Mouse (Mus musculus) myocyte (in vitro differentiated cells): ENCODE results near the gene Zfp369.
"Not testable (repeated sequence)": the region's sequence is repeated elsewhere in the genome, so short reads cannot be mapped to it uniquely, and the experiment has no call there.

Experiments
- CEBPB ChIP-seq: IDR thresholded peaks from 2 replicates; pipeline ENCODE4 v1.6.1; 2011; ENCODE audit warnings: mild to moderate bottlenecking, moderate library complexity; ENCODE audit not compliant: poor library complexity, insufficient read depth, severe bottlenecking
- E2F4 ChIP-seq: IDR thresholded peaks from one replicate; pipeline ENCODE4 v1.6.1; 2011; ENCODE audit warnings: mild to moderate bottlenecking, control low read depth, moderate library complexity; ENCODE audit not compliant: insufficient read depth
- MAX ChIP-seq: IDR thresholded peaks from one replicate; pipeline ENCODE4 v1.6.1; 2011; ENCODE audit warnings: low read depth, mild to moderate bottlenecking, control low read depth
- MYOD1 ChIP-seq, 3 experiments: IDR thresholded peaks; one replicate each; pipeline ENCODE4 v1.6.1; 2011; ENCODE audit warnings: control low read depth in 2 of 3, low read depth in 2 of 3, mild to moderate bottlenecking in 2 of 3, moderate library complexity in 1 of 3; ENCODE audit not compliant: insufficient read length in 2 of 3, control insufficient read depth in 1 of 3
- MYOG ChIP-seq, 3 experiments: IDR thresholded peaks; one replicate each; pipeline ENCODE4 v1.6.1; 2011; ENCODE audit warnings: control low read depth in 2 of 3, low read depth in 2 of 3, mild to moderate bottlenecking in 2 of 3; ENCODE audit not compliant: insufficient read length in 2 of 3, control insufficient read depth in 1 of 3, insufficient read depth in 1 of 3
- POLR2A ChIP-seq: IDR thresholded peaks from one replicate; pipeline ENCODE4 v1.6.1; 2011; ENCODE audit warnings: low read depth, mild to moderate bottlenecking, control low read depth, moderate library complexity; ENCODE audit not compliant: insufficient read length
- POLR2AphosphoS2 ChIP-seq: IDR thresholded peaks from one replicate; pipeline ENCODE4 v1.6.1; 2011; ENCODE audit warnings: low read depth, control low read depth; ENCODE audit not compliant: insufficient read length
- SRF ChIP-seq: IDR thresholded peaks from one replicate; pipeline ENCODE4 v1.6.1; 2011; ENCODE audit warnings: low read depth; ENCODE audit not compliant: control insufficient read depth, insufficient read length
- TCF12 ChIP-seq: IDR thresholded peaks from one replicate; pipeline ENCODE4 v1.6.1; 2011; ENCODE audit warnings: mild to moderate bottlenecking, control low read depth; ENCODE audit not compliant: poor library complexity, insufficient read depth, severe bottlenecking
- USF1 ChIP-seq: IDR thresholded peaks from one replicate; pipeline ENCODE4 v1.6.1; 2011; ENCODE audit warnings: low read depth, mild to moderate bottlenecking, control low read depth, moderate library complexity

DNA sequence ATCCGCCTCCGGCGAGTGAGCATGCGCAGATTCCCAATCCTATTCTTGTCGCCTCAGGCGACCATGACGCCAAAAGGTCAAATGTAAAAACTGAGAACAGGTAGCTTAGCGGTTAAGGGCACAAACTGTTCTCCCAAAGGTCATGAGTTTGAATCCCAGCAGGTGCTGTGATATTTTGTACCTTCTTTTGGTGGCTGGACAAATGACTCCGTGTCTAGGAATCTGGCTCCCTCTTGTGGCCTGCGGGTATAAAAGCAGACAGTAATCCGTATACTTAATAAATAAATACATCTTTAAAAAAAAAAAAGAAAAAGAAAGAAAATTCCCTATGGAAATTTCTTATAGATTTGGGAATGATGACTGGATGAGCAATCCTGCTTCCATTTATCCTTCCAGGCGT, 32.2 kb downstream of the Zfp369 start:
- not testable (repeated sequence) for TF ChIP-seq USF1; POLR2A; POLR2AphosphoS2; E2F4; TCF12; MYOG (IDR thresholded peaks at IDR 0.05; ENCODE audit: control insufficient read depth in 1 of 3, insufficient read depth in 1 of 3, insufficient read length in 2 of 3, low read depth in 2 of 3); CEBPB; MAX; MYOD1 (IDR thresholded peaks at IDR 0.05; ENCODE audit: control insufficient read depth in 1 of 3, insufficient read length in 2 of 3, low read depth in 2 of 3); SRF
